Mouse (Mus musculus) ES-Bruce4 (cell line): ENCODE results near the gene Col9a3. TPM values are rescaled to one million over a fixed set of nuclear protein-coding genes. Genes with fewer than 3 reads are reported as not detected.

Experiments used
- H3K27ac ChIP-seq: 2 replicates; pipeline ENCODE4 v1.5.1; 2012; ENCODE audit warnings: low read length, inconsistent platforms; ENCODE audit not compliant: insufficient read depth
- H3K27me3 ChIP-seq: 2 replicates; pipeline ENCODE4 v1.6.1; 2012; ENCODE audit warnings: mild to moderate bottlenecking, low read length, inconsistent platforms; ENCODE audit not compliant: control insufficient read depth, poor library complexity, insufficient read depth, severe bottlenecking
- H3K36me3 ChIP-seq: 2 replicates; pipeline ENCODE4 v1.6.1; 2012; ENCODE audit warnings: inconsistent platforms, mild to moderate bottlenecking, low read length, moderate library complexity; ENCODE audit not compliant: control insufficient read depth, poor library complexity, insufficient read depth, severe bottlenecking
- H3K4me1 ChIP-seq: one replicate; pipeline ENCODE4 v1.8.1; 2011; ENCODE audit warnings: low read length; ENCODE audit not compliant: control insufficient read depth, insufficient read depth
- H3K4me3 ChIP-seq: 2 replicates; pipeline ENCODE4 v1.5.1; 2011; ENCODE audit warnings: low read depth, mild to moderate bottlenecking, low read length
- H3K9ac ChIP-seq: 2 replicates; pipeline ENCODE4 v1.6.1; 2012; ENCODE audit warnings: low read depth, mild to moderate bottlenecking, inconsistent platforms; ENCODE audit not compliant: poor library complexity, severe bottlenecking
- H3K9me3 ChIP-seq: replicated peaks from 2 replicates; pipeline ENCODE4 v1.6.1; 2012; ENCODE audit warnings: mild to moderate bottlenecking, low read length, inconsistent platforms; ENCODE audit not compliant: control insufficient read depth, poor library complexity, insufficient read depth, severe bottlenecking
- CTCF ChIP-seq: IDR thresholded peaks from one replicate; pipeline ENCODE4 v1.8.1; 2011; ENCODE audit warnings: low read depth, low read length
- EP300 ChIP-seq: IDR thresholded peaks from 2 replicates; pipeline ENCODE4 v1.6.1; 2011; ENCODE audit warnings: low read depth, low read length; ENCODE audit not compliant: insufficient read depth
- POLR2A ChIP-seq: IDR thresholded peaks from one replicate; pipeline ENCODE4 v1.8.1; 2011; ENCODE audit warnings: low read length; ENCODE audit not compliant: insufficient read depth
- polyA plus RNA-seq: library from polyadenylated mRNA; stranded (reverse); fragments of >200 nt; gene quantifications from 2 replicates; pipeline ENCODE4 v1.2.4, GENCODE M21; 2011; ENCODE audit warnings: low read depth; ENCODE audit not compliant: missing spikeins, insufficient read depth, insufficient read length

Gene Col9a3
- polyA plus RNA-seq, 1 experiment: 1.9 TPM

- H3K36me3 ChIP-seq: no peaks in the 10 kb centered on the region
- TF ChIP-seq EP300 (no peak), POLR2A (no peak), CTCF (no peak)
- H3K9me3 ChIP-seq: no peaks in the 10 kb centered on the region
- H3K4me3 ChIP-seq: no peak overlapping the region
- H3K27me3 ChIP-seq: no peaks in the 10 kb centered on the region
- no peak overlapping the region for H3K9ac ChIP-seq
- no peaks in the 10 kb centered on the region for H3K4me1 ChIP-seq
- H3K27ac ChIP-seq: no peak overlapping the region
Measured at GRCm38 (mm10) chr2:180660521-180660920, 62.9 kb downstream of the Col9a3 start.

GRCm38 (mm10) chr2:180662008-180662407, 64.4 kb downstream of the Col9a3 start:
- Histone ChIP-seq H3K36me3 (no peaks in the 10 kb centered on the region; the same call in 1 of the 2 replicates), H3K27ac (no peak overlapping the region), H3K9me3 (no peaks in the 10 kb centered on the region), H3K4me3 (no peak overlapping the region), H3K27me3 (no peaks in the 10 kb centered on the region), H3K9ac (no peak overlapping the region), H3K4me1 (no peaks in the 10 kb centered on the region)
- TF ChIP-seq CTCF: no peak
- no peak for TF ChIP-seq EP300
- no peak for TF ChIP-seq POLR2A

Other genes starting within 250 kb of the Col9a3 start
- 11.9 and 14.5 TPM in 2 replicates for gene Slco4a1, start 141.5 kb upstream of the Col9a3 start, polyA plus RNA-seq
- not detected in 2 replicates for gene Ntsr1, start 97.8 kb upstream of the Col9a3 start, polyA plus RNA-seq
- 20.3 and 22.3 TPM in 2 replicates for gene Mrgbp, start 16.5 kb upstream of the Col9a3 start, polyA plus RNA-seq
- gene Ogfr, start 8.5 kb upstream of the Col9a3 start, polyA plus RNA-seq: 47.3 and 56.6 TPM in 2 replicates
- gene Tcfl5, start 44.9 kb downstream of the Col9a3 start, polyA plus RNA-seq: 34.4 and 37.5 TPM in 2 replicates
- gene Dido1, start 112.2 kb downstream of the Col9a3 start, polyA plus RNA-seq: 62.5 and 67.8 TPM in 2 replicates
- gene Gid8, start 112.3 kb downstream of the Col9a3 start, polyA plus RNA-seq: 78.5 and 81.4 TPM in 2 replicates
- 20.2 and 22.6 TPM in 2 replicates for gene Slc17a9, start 127.5 kb downstream of the Col9a3 start, polyA plus RNA-seq
- gene Bhlhe23, start 179.1 kb downstream of the Col9a3 start, polyA plus RNA-seq: not detected in 2 replicates